Mouse (Mus musculus) embryonic facial prominence, embryonic 12.5 days (tissue): ENCODE measurements around the gene Sectm1a. TPM values are rescaled to one million over a fixed set of nuclear protein-coding genes. Genes with fewer than 3 reads are reported as not detected.
"Not testable (repeated sequence)": the region's sequence is repeated elsewhere in the genome, so short reads cannot be mapped to it uniquely, and the experiment has no call there.

Source experiments
- ATAC-seq: fragments of 200-750 bp; cut with Nextera tagmentation; 2 replicates; pipeline ENCODE4 v1.8.0; 2017; ENCODE audit not compliant: insufficient number of reproducible peaks, insufficient read depth, low FRiP score, low TSS enrichment
- H3K27ac ChIP-seq: fragments of 300-500 bp; sonication (generic); 2 replicates; pipeline ENCODE4 v1.5.1; 2016; ENCODE audit warnings: mild to moderate bottlenecking
- H3K27me3 ChIP-seq: fragments of 300-500 bp; sonication (generic); 2 replicates; pipeline ENCODE4 v1.6.1; 2016; ENCODE audit warnings: mild to moderate bottlenecking, moderate library complexity
- H3K36me3 ChIP-seq: fragments of 300-500 bp; sonication (generic); 2 replicates; pipeline ENCODE4 v1.6.1; 2016; ENCODE audit warnings: mild to moderate bottlenecking
- H3K4me1 ChIP-seq: fragments of 300-500 bp; sonication (generic); 2 replicates; pipeline ENCODE4 v1.6.1; 2016
- H3K4me2 ChIP-seq: fragments of 300-500 bp; sonication (generic); replicated peaks from 2 replicates; pipeline ENCODE4 v1.6.1; 2016; ENCODE audit warnings: mild to moderate bottlenecking, moderate library complexity
- H3K4me3 ChIP-seq: fragments of 300-500 bp; sonication (generic); 2 replicates; pipeline ENCODE4 v1.5.1; 2016; ENCODE audit warnings: mild to moderate bottlenecking
- H3K9ac ChIP-seq: fragments of 300-500 bp; sonication (generic); 2 replicates; pipeline ENCODE4 v1.6.1; 2016; ENCODE audit warnings: mild to moderate bottlenecking, moderate library complexity
- H3K9me3 ChIP-seq: fragments of 300-500 bp; sonication (generic); 2 replicates; pipeline ENCODE4 v1.6.1; 2016; ENCODE audit warnings: mild to moderate bottlenecking, moderate library complexity
- WGBS: fragments of 180-500 bp; shearing (Covaris S2); methylation state at CpG from one replicate; pipeline ENCODE4 v1.1.7; 2016; 5-methylcytosine and 5-hydroxymethylcytosine counted together
- polyA plus RNA-seq: library from polyadenylated mRNA; unstranded; fragments of >200 nt; fragmentation: Nextera tagmentation; extraction: Ambion mirVana; gene quantifications from 2 replicates; pipeline ENCODE4 v1.2.1, GENCODE M21; 2016

Gene Sectm1a
- polyA plus RNA-seq, 1 experiment from 2014 or later = not detected

GRCm38 (mm10) chr11:121086296-121086695, 5.3 kb upstream of the Sectm1a start:
- ATAC-seq = no peak
- no peaks in the 10 kb centered on the region for H3K36me3 ChIP-seq
- 51% methylated on average over 4 of the region's 4 CpGs for WGBS

GRCm38 (mm10) chr11:121085181-121085580, 4.2 kb upstream of the Sectm1a start:
- no peak overlapping the region for H3K4me2 ChIP-seq
- no peak overlapping the region for H3K27ac ChIP-seq
- no peak overlapping the region for H3K4me3 ChIP-seq
- no peak overlapping the region for H3K9ac ChIP-seq
- no peaks in the 10 kb centered on the region for H3K9me3 ChIP-seq
- no peaks in the 10 kb centered on the region for H3K4me1 ChIP-seq
- H3K36me3 ChIP-seq = no peaks in the 10 kb centered on the region
- H3K27me3 ChIP-seq = no peaks in the 10 kb centered on the region
- ATAC-seq = no peak
- 77% methylated on average over 5 of the region's 5 CpGs for WGBS

More at GRCm38 (mm10) chr11:121086296-121086695, 5.3 kb upstream of the Sectm1a start:
- Histone ChIP-seq H3K4me1 (no peaks in the 10 kb centered on the region), H3K9ac (no peak overlapping the region), H3K9me3 (no peaks in the 10 kb centered on the region), H3K27me3 (no peaks in the 10 kb centered on the region), H3K27ac (no peak overlapping the region), H3K4me2 (no peak overlapping the region), H3K4me3 (no peak overlapping the region)

GRCm38 (mm10) chr11:121082857-121083500, 2.0 kb upstream of the Sectm1a start:
- no peaks in the 10 kb centered on the region for H3K4me1 ChIP-seq
- no peak overlapping the region for H3K27ac ChIP-seq
- no peak for ATAC-seq
- H3K36me3 ChIP-seq = no peaks in the 10 kb centered on the region
- H3K9ac ChIP-seq = no peak overlapping the region
- no peak overlapping the region for H3K4me2 ChIP-seq
- H3K4me3 ChIP-seq = no peak overlapping the region
- H3K27me3 ChIP-seq = no peaks in the 10 kb centered on the region
- H3K9me3 ChIP-seq = no peaks in the 10 kb centered on the region
- 72% methylated on average over 6 of the region's 6 CpGs for WGBS

- H3K9me3 ChIP-seq = no peaks in the 10 kb centered on the region
- no peaks in the 10 kb centered on the region for H3K4me1 ChIP-seq
- WGBS = 78% methylated on average over 3 of the region's 3 CpGs
- H3K27ac ChIP-seq = no peak overlapping the region
- no peaks in the 10 kb centered on the region for H3K27me3 ChIP-seq
- H3K9ac ChIP-seq = no peak overlapping the region
- no peak overlapping the region for H3K4me3 ChIP-seq
- no peak overlapping the region for H3K4me2 ChIP-seq
- no peak for ATAC-seq
- no peaks in the 10 kb centered on the region for H3K36me3 ChIP-seq
Observed at GRCm38 (mm10) chr11:121082250-121082649, 1.2 kb upstream of the Sectm1a start.

GRCm38 (mm10) chr11:121080330-121080729, 690 bp downstream of the Sectm1a start:
- no peak overlapping the region for H3K9ac ChIP-seq
- no peak for ATAC-seq
- no peaks in the 10 kb centered on the region for H3K9me3 ChIP-seq

GRCm38 (mm10) chr11:121075655-121076054, 5.4 kb downstream of the Sectm1a start:
- ATAC-seq = no peak

More at GRCm38 (mm10) chr11:121080330-121080729, 690 bp downstream of the Sectm1a start:
- H3K4me1 ChIP-seq = no peaks in the 10 kb centered on the region
- no peak overlapping the region for H3K27ac ChIP-seq
- no peak overlapping the region for H3K4me3 ChIP-seq
- H3K36me3 ChIP-seq = no peaks in the 10 kb centered on the region
- WGBS = 90% methylated on average over 8 of the region's 8 CpGs
- H3K4me2 ChIP-seq = no peak overlapping the region
- no peaks in the 10 kb centered on the region for H3K27me3 ChIP-seq

GRCm38 (mm10) chr11:121069662-121070061, 11.4 kb downstream of the Sectm1a start:
- not testable (repeated sequence) for H3K4me3 ChIP-seq, H3K9me3 ChIP-seq, ATAC-seq, H3K27ac ChIP-seq, H3K4me2 ChIP-seq, H3K36me3 ChIP-seq, H3K9ac ChIP-seq, H3K4me1 ChIP-seq, H3K27me3 ChIP-seq
- 90% methylated on average over 12 of the region's 16 CpGs for WGBS

More at GRCm38 (mm10) chr11:121075655-121076054, 5.4 kb downstream of the Sectm1a start:
- Histone ChIP-seq H3K4me2 (no peak overlapping the region), H3K4me3 (no peak overlapping the region), H3K27ac (no peak overlapping the region), H3K36me3 (no peaks in the 10 kb centered on the region), H3K4me1 (no peaks in the 10 kb centered on the region), H3K27me3 (no peaks in the 10 kb centered on the region), H3K9ac (no peak overlapping the region), H3K9me3 (no peaks in the 10 kb centered on the region)
- WGBS = 68% methylated on average over 5 of the region's 5 CpGs

- Histone ChIP-seq H3K36me3 (no peaks in the 10 kb centered on the region), H3K27me3 (no peaks in the 10 kb centered on the region), H3K9me3 (no peaks in the 10 kb centered on the region), H3K4me1 (no peaks in the 10 kb centered on the region), H3K9ac (no peak overlapping the region), H3K27ac (no peak overlapping the region), H3K4me2 (no peak overlapping the region), H3K4me3 (no peak overlapping the region)
- WGBS = 81% methylated on average over 2 of the region's 2 CpGs
- ATAC-seq = no peak
Observed at GRCm38 (mm10) chr11:121067895-121068294, 13.1 kb downstream of the Sectm1a start.

- Histone ChIP-seq H3K4me3 (no peak overlapping the region), H3K9me3 (no peaks in the 10 kb centered on the region), H3K4me1 (no peaks in the 10 kb centered on the region), H3K9ac (no peak overlapping the region), H3K4me2 (no peak overlapping the region), H3K27me3 (no peaks in the 10 kb centered on the region), H3K36me3 (no peaks in the 10 kb centered on the region), H3K27ac (no peak overlapping the region)
- no peak for ATAC-seq
- WGBS = 83% methylated on average over 3 of the region's 3 CpGs
Observed at GRCm38 (mm10) chr11:121064197-121064596, 16.8 kb downstream of the Sectm1a start.

GRCm38 (mm10) chr11:121063379-121063778, 17.6 kb downstream of the Sectm1a start, which contains the start of gene Sectm1b:
Gene Sectm1b (minus strand): TSS chr11:121063569.
- H3K27me3 ChIP-seq = no peaks in the 10 kb centered on the region
- no peak within 1 kb of the TSS for H3K4me3 ChIP-seq
- no peaks in the 10 kb centered on the region for H3K4me1 ChIP-seq
- H3K9me3 ChIP-seq = no peaks in the 10 kb centered on the region
- WGBS = 68% methylated on average over 5 of the region's 5 CpGs
- no peak for ATAC-seq
- no peak within 1 kb of the TSS for H3K9ac ChIP-seq
- H3K36me3 ChIP-seq = no peaks in the 10 kb centered on the region
- no peak within 1 kb of the TSS for H3K27ac ChIP-seq
- no peak within 1 kb of the TSS for H3K4me2 ChIP-seq

- Histone ChIP-seq H3K9ac (no peak overlapping the region), H3K27ac (no peak overlapping the region), H3K27me3 (no peaks in the 10 kb centered on the region), H3K4me1 (no peaks in the 10 kb centered on the region), H3K4me3 (no peak overlapping the region), H3K36me3 (no peaks in the 10 kb centered on the region), H3K9me3 (no peaks in the 10 kb centered on the region), H3K4me2 (no peak overlapping the region)
- WGBS = 81% methylated on average over 8 of the region's 8 CpGs
- ATAC-seq = no peak
Observed at GRCm38 (mm10) chr11:121061615-121062014, 19.4 kb downstream of the Sectm1a start.

- H3K4me3 ChIP-seq, H3K36me3 ChIP-seq, ATAC-seq, H3K9ac ChIP-seq, H3K27me3 ChIP-seq, H3K4me2 ChIP-seq, H3K9me3 ChIP-seq, H3K27ac ChIP-seq, H3K4me1 ChIP-seq: not testable (repeated sequence)
- 95% methylated on average over 6 of the region's 6 CpGs for WGBS
Observed at GRCm38 (mm10) chr11:121060401-121061067, 20.5 kb downstream of the Sectm1a start.
